Mouse (Mus musculus): ENCODE results near the gene Gm17581.

Gm17581 gene

GRCm38 (mm10) chr2:155687746-155688145, 47.9 kb downstream of the Gm17581 start:
- no peak for DNase-seq

DNA sequence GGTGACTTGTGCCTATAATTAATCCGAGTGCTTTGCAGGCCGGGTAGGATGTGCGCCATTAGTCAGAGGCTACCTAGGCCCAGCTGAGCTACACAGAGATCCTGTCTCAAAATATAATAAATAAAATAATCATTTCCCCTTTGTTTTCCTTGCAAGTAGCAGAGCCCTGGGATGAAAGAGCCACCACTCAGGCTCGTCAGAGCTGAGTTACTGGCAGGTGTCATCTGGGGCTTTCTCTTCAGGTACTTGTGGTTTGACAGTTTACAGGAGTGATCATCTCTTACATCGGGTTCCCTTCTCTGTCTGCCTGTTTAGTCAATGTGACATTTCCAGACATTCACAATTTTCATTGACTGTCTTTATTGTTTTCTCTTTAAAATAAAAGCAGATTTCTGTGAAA, 49.1 kb downstream of the Gm17581 start:
- DNase-seq, result no peak
